Mouse (Mus musculus) kidney, postnatal 4 days (tissue): ENCODE measurements around the gene I830077J02Rik.
"Not testable (repeated sequence)": the region's sequence is repeated elsewhere in the genome, so short reads cannot be mapped to it uniquely, and the experiment has no call there.

Experiments used
- DNase-seq, 2 experiments: peaks; one replicate each; pipeline ENCODE4 v3.0.0; 2021; ENCODE audit warnings: mixed read lengths in 2 of 2

The I830077J02Rik gene

GRCm38 (mm10) chr3:105917656-105918354 is 14.7 kb downstream of the I830077J02Rik start:
- no peak for DNase-seq

- DNase-seq = not testable (repeated sequence)
Measured at GRCm38 (mm10) chr3:105916455-105916854, 16.0 kb downstream of the I830077J02Rik start.

GRCm38 (mm10) chr3:105915281-105915680 is 17.2 kb downstream of the I830077J02Rik start:
- DNase-seq = no peak

- no peak for DNase-seq
Measured at GRCm38 (mm10) chr3:105913839-105914681, 18.4 kb downstream of the I830077J02Rik start.

GRCm38 (mm10) chr3:105912097-105912880 is 20.2 kb downstream of the I830077J02Rik start:
- DNase-seq = no peak

- DNase-seq = no peak
Measured at GRCm38 (mm10) chr3:105910519-105911190, 21.8 kb downstream of the I830077J02Rik start.

- DNase-seq = no peak
Measured at GRCm38 (mm10) chr3:105908976-105909375, 23.5 kb downstream of the I830077J02Rik start.

GRCm38 (mm10) chr3:105907956-105908655 is 24.4 kb downstream of the I830077J02Rik start:
- peak in 1 of 2 experiments; percentile 17 for DNase-seq

- no peak for DNase-seq
Measured at GRCm38 (mm10) chr3:105904721-105905120, 27.7 kb downstream of the I830077J02Rik start.

- DNase-seq = no peak
Measured at GRCm38 (mm10) chr3:105904213-105904612, 28.3 kb downstream of the I830077J02Rik start.

GRCm38 (mm10) chr3:105901468-105901867 is 31.0 kb downstream of the I830077J02Rik start:
- DNase-seq = no peak

- DNase-seq = no peak
Measured at GRCm38 (mm10) chr3:105900716-105901115, 31.7 kb downstream of the I830077J02Rik start.

- no peak for DNase-seq
Measured at GRCm38 (mm10) chr3:105900266-105900665, 32.2 kb downstream of the I830077J02Rik start.

GRCm38 (mm10) chr3:105899394-105900147 is 32.9 kb downstream of the I830077J02Rik start:
- DNase-seq = peak; percentile 88 to 90

GRCm38 (mm10) chr3:105898861-105899260 is 33.6 kb downstream of the I830077J02Rik start:
- no peak for DNase-seq

- DNase-seq = no peak
Measured at GRCm38 (mm10) chr3:105898325-105898724, 34.1 kb downstream of the I830077J02Rik start.

- DNase-seq = no peak
Measured at GRCm38 (mm10) chr3:105896811-105897210, 35.7 kb downstream of the I830077J02Rik start.

- DNase-seq = peak; percentile 86 to 91
Measured at GRCm38 (mm10) chr3:105894601-105895592, 37.6 kb downstream of the I830077J02Rik start.

- peak; percentile 41 to 62 for DNase-seq
Measured at GRCm38 (mm10) chr3:105893941-105894391, 38.5 kb downstream of the I830077J02Rik start.
